Mouse (Mus musculus): ENCODE results near the gene Pax7. TPM values are rescaled to one million over a fixed set of nuclear protein-coding genes. Genes with fewer than 3 reads are reported as not detected.

Pax7 gene
- polyA plus RNA-seq, 1 experiment from 2014 or later: 0.02 TPM

DNA sequence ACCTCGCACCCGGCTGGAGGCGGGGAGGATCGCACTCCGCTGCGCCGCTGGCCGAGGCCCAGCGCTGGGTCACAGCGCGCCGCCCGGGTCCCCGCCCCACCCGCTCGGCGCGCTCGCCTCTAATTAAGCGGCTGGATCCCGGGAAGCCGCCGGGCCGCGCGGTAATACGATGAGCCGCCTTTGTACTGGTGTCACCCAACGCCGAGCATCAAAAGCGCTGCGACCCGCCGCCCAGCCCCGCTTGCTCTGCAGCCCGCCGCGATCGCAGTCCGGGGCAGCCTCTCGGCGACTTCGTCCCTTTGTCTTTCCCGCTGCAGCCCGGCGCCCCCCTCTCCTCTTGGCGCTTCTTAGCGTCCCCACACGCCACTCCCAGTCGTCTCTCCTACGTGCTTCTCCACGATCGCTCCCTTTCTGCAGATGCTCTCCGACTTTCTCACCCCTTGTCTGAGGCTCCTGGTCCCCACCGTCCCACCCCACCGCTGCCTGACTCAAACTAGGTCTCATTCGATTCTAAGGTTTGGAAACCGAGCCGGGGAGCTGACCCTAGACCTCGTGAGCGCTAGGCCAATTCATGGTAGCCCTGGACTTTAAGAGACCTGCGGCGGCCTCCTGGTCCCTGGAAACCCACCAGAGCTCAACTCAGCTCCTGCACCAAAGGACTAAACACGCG is 11.7 kb downstream of the Pax7 start:
- Histone ChIP-seq H3K36me3 (no peaks in the 10 kb centered on the region), H3K9ac (no peak overlapping the region; the same call in 1 of the 2 replicates), H3K9me3 (no peaks in the 10 kb centered on the region), H3K4me2 (peak overlapping the region; percentile 53), H3K27ac (no peak overlapping the region), H3K4me1 (peaks cover 20% of the 10 kb centered on the region), H3K27me3 (peaks cover 100% of the 10 kb centered on the region), H3K4me3 (peak overlapping the region; percentile 30)
- WGBS: under 1% methylated on average over 65 of the region's 65 CpGs
- no peak for ATAC-seq (ENCODE audit: borderline replicate concordance, extremely low read depth, low FRiP score, low TSS enrichment)

DNA sequence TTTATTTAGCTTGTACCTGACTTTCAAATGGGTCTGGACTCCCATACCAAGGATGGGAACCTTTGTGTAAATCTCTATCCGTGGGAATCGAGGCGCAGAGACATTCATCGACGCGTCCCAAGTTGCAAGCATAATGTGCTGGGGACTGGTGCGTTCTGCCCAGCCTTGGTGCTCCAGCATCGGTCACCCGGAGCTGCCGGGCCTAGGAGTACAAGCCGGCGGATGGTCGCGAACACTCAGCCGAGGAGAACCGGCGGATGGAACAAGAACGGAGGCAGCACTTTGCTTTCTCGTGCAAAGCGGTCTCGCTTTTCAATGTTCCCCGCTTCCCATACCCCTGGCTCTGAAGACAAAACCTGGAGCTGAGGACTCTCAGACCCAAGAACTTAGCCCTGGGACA is 12.3 kb downstream of the Pax7 start:
- Histone ChIP-seq H3K4me2 (peak overlapping the region; percentile 53), H3K9ac (no peak overlapping the region)
- 1% methylated on average over 22 of the region's 22 CpGs for WGBS

DNA sequence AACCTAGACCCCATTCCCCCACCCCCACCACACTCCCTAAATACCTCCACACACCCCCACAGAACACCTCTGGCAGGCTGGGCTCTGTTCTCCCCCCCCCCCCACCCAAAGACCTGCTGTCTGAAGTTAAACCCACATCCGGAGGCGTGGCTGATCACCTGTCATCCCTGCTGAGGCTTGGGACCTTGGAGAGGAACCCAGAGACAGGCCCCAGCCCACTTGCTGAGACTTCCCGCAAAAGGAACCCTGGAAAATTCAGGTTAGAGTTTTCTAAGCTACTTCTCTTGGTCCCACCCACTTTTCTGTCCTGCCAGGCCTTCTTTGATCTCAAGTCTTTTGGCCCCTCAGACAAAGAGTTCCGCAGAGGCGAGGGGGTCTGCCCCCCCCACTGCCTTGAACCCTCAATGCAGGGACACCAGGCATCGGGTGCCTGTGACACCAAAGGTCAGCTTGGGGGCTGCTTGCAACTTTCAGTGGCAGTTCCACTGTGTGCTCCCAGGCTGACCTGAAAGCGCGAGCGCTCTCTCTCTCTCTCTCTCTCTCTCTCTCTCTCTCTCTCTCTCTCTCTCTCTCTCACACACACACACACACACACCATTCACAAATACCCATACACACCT is 13.8 kb downstream of the Pax7 start:
- 4% methylated on average over 9 of the region's 9 CpGs for WGBS
- H3K27ac ChIP-seq: no peak overlapping the region
- H3K27me3 ChIP-seq: peaks cover 98% of the 10 kb centered on the region
- peaks cover 20% of the 10 kb centered on the region for H3K4me1 ChIP-seq
- H3K36me3 ChIP-seq: no peaks in the 10 kb centered on the region
- no peak overlapping the region for H3K4me3 ChIP-seq
- ATAC-seq (ENCODE audit: borderline replicate concordance, extremely low read depth, low FRiP score, low TSS enrichment): no peak
- H3K4me2 ChIP-seq: no peak overlapping the region
- H3K9me3 ChIP-seq: no peaks in the 10 kb centered on the region
- H3K9ac ChIP-seq: no peak overlapping the region

More for the DNA sequence above, 12.3 kb downstream of the Pax7 start:
- Histone ChIP-seq H3K4me3 (peak overlapping the region; percentile 30), H3K27me3 (peaks cover 100% of the 10 kb centered on the region), H3K9me3 (no peaks in the 10 kb centered on the region), H3K4me1 (peaks cover 20% of the 10 kb centered on the region), H3K27ac (no peak overlapping the region), H3K36me3 (no peaks in the 10 kb centered on the region)
- no peak for ATAC-seq (ENCODE audit: borderline replicate concordance, extremely low read depth, low FRiP score, low TSS enrichment)

DNA sequence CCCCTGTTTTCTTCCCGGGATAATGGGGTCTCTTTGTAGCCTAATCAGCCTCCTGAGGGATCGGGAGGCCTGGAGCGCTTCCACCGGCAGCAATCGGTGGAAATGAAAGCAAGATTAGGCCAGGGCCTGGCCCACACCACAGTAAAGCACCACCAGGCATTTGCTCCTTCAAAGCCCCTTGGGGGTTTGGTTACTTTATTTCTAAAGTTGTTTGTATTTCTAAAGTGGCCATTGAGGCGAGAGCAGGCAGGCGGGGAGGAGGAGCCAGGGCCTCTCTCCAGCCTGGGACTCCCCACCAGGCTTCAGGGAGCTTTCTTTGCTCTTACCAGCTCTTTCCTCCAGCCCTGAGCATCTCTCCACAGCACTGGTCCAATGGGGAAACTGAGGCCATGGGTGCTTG is 15.2 kb downstream of the Pax7 start:
- Histone ChIP-seq H3K27ac (no peak overlapping the region), H3K4me3 (no peak overlapping the region), H3K27me3 (peaks cover 98% of the 10 kb centered on the region), H3K4me1 (peaks cover 20% of the 10 kb centered on the region), H3K4me2 (no peak overlapping the region), H3K9ac (no peak overlapping the region), H3K36me3 (no peaks in the 10 kb centered on the region), H3K9me3 (no peaks in the 10 kb centered on the region)
- ATAC-seq (ENCODE audit: borderline replicate concordance, extremely low read depth, low FRiP score, low TSS enrichment): peak; percentile 51; the same call in 1 of the 2 replicates
- WGBS: 4% methylated on average over 7 of the region's 7 CpGs

DNA sequence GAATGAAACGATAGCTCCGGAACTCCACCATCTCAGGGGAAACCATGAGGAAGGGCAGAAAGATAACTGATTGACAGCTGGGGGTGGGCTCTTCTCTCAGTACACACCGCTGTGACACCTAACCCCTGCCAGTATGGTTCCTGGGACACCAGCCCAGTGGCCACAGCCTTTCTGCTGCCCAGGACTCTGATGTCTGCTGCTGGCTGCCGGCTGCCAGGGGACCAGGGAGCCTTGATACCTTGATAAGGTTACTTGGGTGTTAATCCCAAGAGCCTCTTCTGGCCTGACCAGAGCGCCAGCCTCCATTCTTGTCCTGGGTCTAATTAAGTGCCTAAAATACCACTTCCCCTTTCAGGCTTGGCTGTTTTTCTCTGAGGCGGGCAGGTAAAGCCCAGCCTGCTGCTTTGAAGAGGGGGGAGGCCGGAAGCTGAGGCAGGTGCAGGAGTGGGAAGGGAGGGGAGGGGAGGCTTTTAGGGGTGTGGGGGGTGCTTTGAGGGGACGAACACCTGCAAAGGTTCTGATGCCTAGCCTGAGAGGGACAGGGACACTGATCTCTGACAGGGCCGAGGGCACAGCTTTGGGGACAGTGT is 19.9 kb downstream of the Pax7 start:
- 21% methylated on average over 9 of the region's 9 CpGs for WGBS
- peaks cover 94% of the 10 kb centered on the region for H3K27me3 ChIP-seq
- no peak overlapping the region for H3K9ac ChIP-seq
- H3K4me3 ChIP-seq: no peak overlapping the region
- H3K36me3 ChIP-seq: no peaks in the 10 kb centered on the region
- H3K4me1 ChIP-seq: peaks cover 11% of the 10 kb centered on the region; the same call in 1 of the 2 replicates
- H3K4me2 ChIP-seq: no peak overlapping the region
- H3K27ac ChIP-seq: no peak overlapping the region
- ATAC-seq (ENCODE audit: borderline replicate concordance, extremely low read depth, low FRiP score, low TSS enrichment): no peak
- H3K9me3 ChIP-seq: no peaks in the 10 kb centered on the region

DNA sequence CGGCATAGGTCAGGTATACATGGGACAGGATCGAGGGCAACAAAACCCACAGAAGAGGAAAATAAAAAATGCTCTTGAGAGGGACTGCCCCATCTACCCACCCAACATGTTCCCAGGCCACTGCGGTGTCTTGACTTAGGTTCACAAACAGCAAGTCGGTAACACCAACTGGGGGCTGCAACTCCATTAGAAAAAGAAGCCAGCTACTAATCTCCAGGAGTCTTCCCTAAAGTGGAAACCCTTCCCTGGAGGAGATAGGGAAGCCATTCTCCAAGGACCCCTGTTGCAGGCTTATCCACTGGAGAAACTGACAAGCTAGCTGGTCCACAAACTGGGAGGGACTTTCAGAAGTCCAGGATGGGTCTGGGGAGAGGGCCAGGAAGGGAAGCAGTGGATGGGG is 21.4 kb downstream of the Pax7 start:
- H3K4me1 ChIP-seq: peaks cover 7% of the 10 kb centered on the region; the same call in 1 of the 2 replicates
- H3K4me3 ChIP-seq: no peak overlapping the region
- H3K27ac ChIP-seq: no peak overlapping the region
- peaks cover 89% of the 10 kb centered on the region for H3K27me3 ChIP-seq
- WGBS: 71% methylated on average over 4 of the region's 4 CpGs
- ATAC-seq (ENCODE audit: borderline replicate concordance, extremely low read depth, low FRiP score, low TSS enrichment): no peak
- no peaks in the 10 kb centered on the region for H3K9me3 ChIP-seq
- no peak overlapping the region for H3K9ac ChIP-seq
- no peaks in the 10 kb centered on the region for H3K36me3 ChIP-seq
- no peak overlapping the region for H3K4me2 ChIP-seq

DNA sequence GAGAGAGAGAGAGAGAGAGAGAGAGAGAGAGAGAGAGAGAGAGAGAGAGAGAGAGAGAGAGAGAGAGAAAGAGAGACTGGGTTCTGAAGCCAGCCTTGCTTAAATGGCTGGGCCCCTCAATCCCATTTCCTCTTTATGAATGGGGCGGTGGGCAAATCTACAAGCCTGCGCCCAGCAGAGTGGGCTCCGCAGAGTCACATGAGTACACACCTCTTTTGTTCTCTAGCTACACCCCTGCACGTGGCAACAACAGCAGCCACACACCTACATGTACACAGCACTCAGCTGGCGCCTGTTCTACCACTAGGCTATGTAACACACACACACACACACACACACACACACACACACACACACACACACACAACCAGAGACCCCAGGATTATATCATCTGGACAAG is 21.9 kb downstream of the Pax7 start:
- no peak overlapping the region for H3K27ac ChIP-seq
- no peak overlapping the region for H3K4me2 ChIP-seq
- ATAC-seq (ENCODE audit: borderline replicate concordance, extremely low read depth, low FRiP score, low TSS enrichment): no peak
- no peaks in the 10 kb centered on the region for H3K9me3 ChIP-seq
- H3K36me3 ChIP-seq: no peaks in the 10 kb centered on the region
- peaks cover 7% of the 10 kb centered on the region; the same call in 1 of the 2 replicates for H3K4me1 ChIP-seq
- no peak overlapping the region for H3K4me3 ChIP-seq
- 46% methylated on average over 5 of the region's 5 CpGs for WGBS
- peaks cover 89% of the 10 kb centered on the region for H3K27me3 ChIP-seq
- no peak overlapping the region for H3K9ac ChIP-seq

DNA sequence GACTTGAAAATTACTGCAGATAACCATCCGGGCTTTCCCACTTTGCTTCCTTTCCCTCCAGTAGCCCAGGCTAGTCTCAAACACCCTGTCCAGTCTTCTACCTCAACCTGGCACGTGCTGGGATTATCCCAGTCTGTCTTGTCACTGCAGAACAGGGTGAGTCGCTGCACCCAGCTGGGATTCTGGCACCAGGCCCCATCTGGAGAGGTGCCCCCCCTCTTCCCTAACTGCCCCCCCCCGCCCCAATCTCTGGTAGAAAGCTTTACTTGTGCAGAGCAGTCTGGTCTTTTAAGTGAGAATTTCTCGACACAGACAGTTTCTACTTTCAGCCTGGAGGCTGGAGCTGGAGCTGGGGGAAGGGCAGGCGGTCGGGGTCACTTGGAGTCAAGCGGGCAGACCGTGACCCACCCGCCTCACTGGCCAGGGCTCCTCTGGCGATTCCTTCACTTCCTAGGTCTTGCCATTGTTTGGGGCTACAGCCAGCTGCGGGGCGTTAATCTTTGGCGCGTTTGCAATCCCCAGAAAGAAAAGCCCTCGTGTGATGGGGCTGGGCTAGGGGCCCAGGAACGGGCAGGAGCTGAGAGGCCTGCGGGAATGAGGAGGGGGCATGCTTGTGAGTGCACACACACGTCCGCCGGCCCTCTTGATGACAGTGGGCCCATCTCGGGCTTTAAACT is 22.4 kb downstream of the Pax7 start:
- peaks cover 7% of the 10 kb centered on the region; the same call in 1 of the 2 replicates for H3K4me1 ChIP-seq
- WGBS: 6% methylated on average over 22 of the region's 22 CpGs
- no peak overlapping the region for H3K27ac ChIP-seq
- H3K27me3 ChIP-seq: peaks cover 90% of the 10 kb centered on the region
- ATAC-seq (ENCODE audit: borderline replicate concordance, extremely low read depth, low FRiP score, low TSS enrichment): no peak
- peak overlapping the region; percentile 38 for H3K4me2 ChIP-seq
- no peaks in the 10 kb centered on the region for H3K36me3 ChIP-seq
- H3K4me3 ChIP-seq: no peak overlapping the region
- no peak overlapping the region for H3K9ac ChIP-seq
- no peaks in the 10 kb centered on the region for H3K9me3 ChIP-seq

DNA sequence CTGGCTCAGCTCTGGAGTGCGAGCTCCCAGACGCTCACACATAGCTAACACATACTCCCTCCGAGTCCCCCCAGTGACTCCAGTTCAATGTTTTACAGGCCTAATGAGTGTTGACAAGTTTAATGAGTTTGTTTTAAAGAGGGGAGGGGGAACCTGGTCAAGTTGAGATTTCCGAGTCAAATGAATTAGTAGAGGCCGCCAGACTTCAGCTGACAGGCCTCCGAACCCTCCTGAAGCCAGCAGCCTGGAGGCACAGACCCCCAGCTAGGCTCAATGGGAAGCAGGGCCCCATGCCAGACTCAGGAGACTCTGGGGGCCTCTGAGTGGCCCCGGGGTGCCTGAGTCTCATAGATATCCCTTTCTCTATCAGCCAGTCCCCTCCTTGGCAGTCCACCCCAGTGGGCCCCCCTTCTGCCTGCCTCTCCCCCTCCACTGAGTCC is 23.9 kb downstream of the Pax7 start:
- no peak for ATAC-seq (ENCODE audit: borderline replicate concordance, extremely low read depth, low FRiP score, low TSS enrichment)
- no peak overlapping the region for H3K27ac ChIP-seq
- H3K4me3 ChIP-seq: no peak overlapping the region
- H3K27me3 ChIP-seq: peaks cover 89% of the 10 kb centered on the region
- H3K9me3 ChIP-seq: no peaks in the 10 kb centered on the region
- 29% methylated on average over 7 of the region's 7 CpGs for WGBS
- no peaks in the 10 kb centered on the region for H3K36me3 ChIP-seq
- H3K4me1 ChIP-seq: peaks cover 7% of the 10 kb centered on the region; the same call in 1 of the 2 replicates
- H3K4me2 ChIP-seq: no peak overlapping the region
- no peak overlapping the region for H3K9ac ChIP-seq

DNA sequence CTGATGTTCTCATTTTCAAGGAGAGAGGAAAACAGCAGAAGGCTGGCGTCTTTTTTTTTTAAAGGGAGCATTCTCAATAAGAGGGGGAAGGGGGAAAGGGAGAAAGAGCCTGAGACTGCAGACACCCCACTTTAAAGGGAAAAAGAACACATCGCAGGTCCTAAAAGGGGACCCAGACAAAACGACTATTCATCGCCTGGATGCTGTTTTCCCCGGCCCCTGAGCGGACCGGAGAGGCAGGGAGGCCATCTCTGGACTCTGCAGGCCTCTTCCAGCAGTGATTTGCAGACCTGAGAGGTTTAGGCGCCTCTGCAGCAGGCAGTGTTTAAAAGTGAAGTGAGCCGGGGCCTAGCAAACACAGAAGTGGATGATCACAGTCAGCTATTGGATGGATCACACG is 25.5 kb downstream of the Pax7 start:
- Histone ChIP-seq H3K36me3 (no peaks in the 10 kb centered on the region), H3K4me2 (no peak overlapping the region), H3K27me3 (peaks cover 85% of the 10 kb centered on the region), H3K9ac (no peak overlapping the region), H3K4me3 (no peak overlapping the region), H3K4me1 (peaks cover 7% of the 10 kb centered on the region; the same call in 1 of the 2 replicates), H3K9me3 (no peaks in the 10 kb centered on the region), H3K27ac (no peak overlapping the region)
- ATAC-seq (ENCODE audit: borderline replicate concordance, extremely low read depth, low FRiP score, low TSS enrichment): no peak
- 39% methylated on average over 10 of the region's 10 CpGs for WGBS

DNA sequence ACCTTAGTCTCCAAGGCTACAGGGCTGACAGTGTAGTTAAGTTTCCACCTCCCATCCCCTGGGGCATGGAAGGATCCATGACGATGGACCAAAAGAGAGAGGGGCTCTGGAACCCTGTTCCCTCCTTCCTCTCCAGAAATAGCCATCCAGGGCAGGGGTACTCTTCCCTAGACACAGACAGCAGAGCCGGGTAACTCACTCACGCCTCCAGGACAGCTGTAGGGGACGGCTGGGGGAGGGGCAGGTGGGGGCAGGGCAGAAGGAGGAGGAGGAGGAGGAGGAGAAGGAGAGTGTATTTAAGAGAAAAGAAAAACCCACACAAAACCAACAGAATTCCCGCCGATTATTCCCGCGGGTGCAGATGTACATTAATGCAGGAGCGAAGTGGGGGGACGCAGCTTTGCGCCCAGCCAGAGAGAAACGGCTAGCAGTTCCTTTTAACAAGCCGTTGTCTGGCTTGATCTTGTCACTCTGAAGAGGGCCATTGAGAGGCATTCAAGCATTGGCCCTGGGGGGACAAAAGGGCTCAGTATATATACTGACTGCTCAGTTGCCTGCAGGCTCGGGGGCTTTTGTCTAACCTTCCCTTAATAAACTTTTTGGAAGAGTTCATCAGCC is 26.0 kb downstream of the Pax7 start:
- Histone ChIP-seq H3K4me1 (peaks cover 7% of the 10 kb centered on the region; the same call in 1 of the 2 replicates), H3K36me3 (no peaks in the 10 kb centered on the region), H3K9me3 (no peaks in the 10 kb centered on the region), H3K9ac (no peak overlapping the region), H3K27ac (no peak overlapping the region), H3K27me3 (peaks cover 80% of the 10 kb centered on the region), H3K4me2 (no peak overlapping the region), H3K4me3 (no peak overlapping the region)
- no peak for ATAC-seq (ENCODE audit: borderline replicate concordance, extremely low read depth, low FRiP score, low TSS enrichment)
- 17% methylated on average over 14 of the region's 14 CpGs for WGBS
